Mouse (Mus musculus) neural tube, embryonic 15.5 days (tissue): ENCODE data around the gene Ltbp1. TPM values are rescaled to one million over a fixed set of nuclear protein-coding genes. Genes with fewer than 3 reads are reported as not detected.

Experiments used
- ATAC-seq: fragments of 200-750 bp; cut with Nextera tagmentation; 2 replicates; pipeline ENCODE4 v1.8.0; 2017; ENCODE audit warnings: mild to moderate bottlenecking, moderate TSS enrichment, moderate library complexity; ENCODE audit not compliant: low FRiP score
- H3K27ac ChIP-seq: fragments of 300-500 bp; sonication (generic); replicated peaks from 2 replicates; pipeline ENCODE4 v1.5.1; 2015; ENCODE audit warnings: mild to moderate bottlenecking, inconsistent platforms
- H3K27me3 ChIP-seq: fragments of 300-500 bp; sonication (generic); replicated peaks from 2 replicates; pipeline ENCODE4 v1.6.1; 2015; ENCODE audit warnings: inconsistent platforms
- H3K36me3 ChIP-seq: fragments of 300-500 bp; sonication (generic); 2 replicates; pipeline ENCODE4 v1.6.1; 2015; ENCODE audit warnings: inconsistent platforms
- H3K4me1 ChIP-seq: fragments of 300-500 bp; sonication (generic); 2 replicates; pipeline ENCODE4 v1.6.1; 2015; ENCODE audit warnings: inconsistent platforms
- H3K4me2 ChIP-seq: fragments of 300-500 bp; sonication (generic); 2 replicates; pipeline ENCODE4 v1.6.1; 2015; ENCODE audit warnings: inconsistent platforms, mild to moderate bottlenecking, moderate library complexity
- H3K4me3 ChIP-seq: fragments of 300-500 bp; sonication (generic); replicated peaks from 2 replicates; pipeline ENCODE4 v1.5.1; 2015; ENCODE audit warnings: mild to moderate bottlenecking, inconsistent platforms
- H3K9ac ChIP-seq: fragments of 300-500 bp; sonication (generic); replicated peaks from 2 replicates; pipeline ENCODE4 v1.6.1; 2015; ENCODE audit warnings: mild to moderate bottlenecking, inconsistent platforms
- H3K9me3 ChIP-seq: fragments of 300-500 bp; sonication (generic); replicated peaks from 2 replicates; pipeline ENCODE4 v1.6.1; 2016; ENCODE audit warnings: inconsistent platforms
- WGBS: fragments of 180-500 bp; shearing (Covaris S2); methylation state at CpG from one replicate; pipeline ENCODE4 v1.1.7; 2015; ENCODE audit warnings: mixed read lengths; 5-methylcytosine and 5-hydroxymethylcytosine counted together
- polyA plus RNA-seq: library from polyadenylated mRNA; unstranded; fragments of >200 nt; fragmentation: Nextera tagmentation; extraction: Ambion mirVana; gene quantifications from 2 replicates; pipeline ENCODE4 v1.2.1, GENCODE M21; 2015

Gene Ltbp1
- polyA plus RNA-seq, 1 experiment from 2014 or later: 3.6 TPM

DNA sequence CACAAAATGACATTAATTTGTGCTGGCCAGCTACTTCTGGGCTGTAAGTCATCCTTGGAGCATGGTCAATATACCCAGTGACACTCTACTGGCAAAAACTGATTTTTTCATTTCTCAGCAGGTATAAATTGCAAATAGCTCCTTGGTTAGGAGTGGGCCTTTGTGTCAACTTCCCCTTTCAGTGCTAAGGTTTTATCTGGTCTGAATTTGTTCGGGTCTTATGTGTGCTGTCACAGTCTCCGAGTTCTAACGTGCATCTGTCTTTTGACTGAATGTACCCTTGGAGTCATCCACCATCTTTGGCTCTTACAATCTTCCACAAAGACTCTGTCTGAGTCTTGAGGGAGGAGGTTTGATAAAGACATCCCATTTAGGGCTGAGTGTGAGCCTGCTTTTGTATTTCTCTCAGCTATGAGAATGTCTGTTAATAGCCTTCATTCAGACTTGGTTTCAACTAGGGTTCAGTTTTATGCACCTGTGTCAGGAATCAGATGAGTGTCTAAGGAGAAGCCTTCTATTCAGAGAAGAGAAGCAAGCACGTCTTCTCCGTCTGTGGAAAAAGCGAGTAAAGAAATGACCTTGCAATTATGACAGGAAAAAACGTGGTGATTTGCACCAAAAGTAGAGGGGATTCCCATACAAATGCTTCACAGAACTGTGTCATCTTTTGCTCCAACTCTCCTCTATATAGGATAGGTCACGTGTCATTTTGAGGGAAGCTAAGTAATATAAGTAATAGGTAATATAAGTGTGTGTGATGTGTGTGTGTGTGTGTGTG, 181.6 kb downstream of the Ltbp1 start:
- no peak overlapping the region for H3K4me2 ChIP-seq
- H3K9me3 ChIP-seq: no peaks in the 10 kb centered on the region
- no peak overlapping the region for H3K4me3 ChIP-seq
- H3K27ac ChIP-seq: no peak overlapping the region
- WGBS: 89% methylated on average over 8 of the region's 8 CpGs
- no peaks in the 10 kb centered on the region for H3K36me3 ChIP-seq
- ATAC-seq: no peak
- no peaks in the 10 kb centered on the region for H3K27me3 ChIP-seq
- 0 out of 2 replicates have a peak, but pooled peaks cover 4% of the 10 kb centered on the region for H3K4me1 ChIP-seq
- no peak overlapping the region for H3K9ac ChIP-seq

DNA sequence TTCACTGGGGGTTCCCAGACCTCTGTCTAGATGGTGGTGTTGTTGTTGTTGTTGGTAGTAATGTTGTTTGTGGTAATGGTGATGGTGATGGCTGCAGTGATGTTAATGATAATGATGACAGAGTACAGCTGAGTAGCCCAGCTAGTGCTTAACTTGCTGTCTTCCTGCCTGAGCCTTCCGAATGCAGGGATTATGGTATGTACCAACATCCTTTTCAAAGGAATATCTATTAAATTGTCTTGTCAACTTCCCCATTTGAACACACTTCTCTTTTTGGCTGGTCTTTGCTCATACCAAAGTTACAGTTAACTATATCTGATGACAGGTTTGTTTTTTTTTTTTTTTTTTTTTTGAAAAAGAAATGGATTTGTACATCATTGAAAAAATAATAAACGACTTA, 191.6 kb downstream of the Ltbp1 start:
- H3K4me1 ChIP-seq: no peaks in the 10 kb centered on the region
- no peak overlapping the region for H3K27ac ChIP-seq
- no peak overlapping the region for H3K4me2 ChIP-seq
- no peak overlapping the region for H3K9ac ChIP-seq
- H3K9me3 ChIP-seq: no peaks in the 10 kb centered on the region
- H3K4me3 ChIP-seq: no peak overlapping the region
- 89% methylated on average over 2 of the region's 2 CpGs for WGBS
- no peaks in the 10 kb centered on the region for H3K36me3 ChIP-seq
- no peak for ATAC-seq
- H3K27me3 ChIP-seq: no peaks in the 10 kb centered on the region

DNA sequence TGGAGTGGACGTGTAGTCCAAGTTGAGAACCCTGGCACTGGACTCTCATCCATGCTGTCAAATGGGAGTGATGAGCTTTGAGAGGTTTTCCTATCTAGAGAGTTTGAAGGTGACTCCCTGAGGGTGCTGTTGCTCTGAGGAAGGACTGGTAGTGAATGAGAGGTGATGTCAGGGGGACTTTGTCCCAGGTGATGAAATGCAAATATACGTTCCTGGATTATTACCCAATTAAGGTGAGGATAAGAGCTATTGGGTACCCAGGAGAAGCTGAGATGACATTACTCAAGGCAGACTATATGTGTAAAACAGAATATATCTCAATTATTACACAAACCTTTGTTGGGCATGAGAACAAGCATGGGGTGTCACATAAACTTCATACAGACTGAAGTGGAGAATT, 193.4 kb downstream of the Ltbp1 start:
- no peaks in the 10 kb centered on the region for H3K36me3 ChIP-seq
- WGBS: 88% methylated on average over 2 of the region's 2 CpGs
- no peak overlapping the region for H3K9ac ChIP-seq
- H3K27me3 ChIP-seq: no peaks in the 10 kb centered on the region
- H3K4me2 ChIP-seq: no peak overlapping the region
- H3K27ac ChIP-seq: no peak overlapping the region
- H3K9me3 ChIP-seq: no peaks in the 10 kb centered on the region
- ATAC-seq: no peak
- H3K4me1 ChIP-seq: no peaks in the 10 kb centered on the region
- no peak overlapping the region for H3K4me3 ChIP-seq

DNA sequence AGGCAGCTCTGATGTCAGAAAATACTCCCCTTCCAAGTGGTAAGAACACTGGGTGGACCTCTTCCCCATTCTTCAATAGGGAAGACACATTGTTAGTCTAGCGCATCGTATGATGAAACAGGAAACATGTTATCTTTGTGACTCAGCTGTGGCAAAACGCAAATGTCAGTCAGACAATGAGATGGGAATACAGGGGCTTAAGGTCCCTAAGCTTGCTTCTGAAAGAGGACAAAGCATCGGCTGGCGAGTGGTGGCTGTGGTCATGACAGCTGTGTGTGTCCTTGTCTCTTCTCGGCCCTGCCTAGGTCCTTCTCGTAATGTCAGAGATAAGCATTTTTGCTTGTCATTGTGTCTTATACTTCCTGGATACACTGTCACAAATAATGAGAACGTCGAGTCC, 194.3 kb downstream of the Ltbp1 start:
- Histone ChIP-seq H3K9me3 (no peaks in the 10 kb centered on the region), H3K4me1 (no peaks in the 10 kb centered on the region), H3K27ac (no peak overlapping the region), H3K27me3 (no peaks in the 10 kb centered on the region), H3K4me2 (no peak overlapping the region), H3K4me3 (no peak overlapping the region), H3K36me3 (no peaks in the 10 kb centered on the region), H3K9ac (no peak overlapping the region)
- 88% methylated on average over 9 of the region's 9 CpGs for WGBS
- no peak for ATAC-seq

DNA sequence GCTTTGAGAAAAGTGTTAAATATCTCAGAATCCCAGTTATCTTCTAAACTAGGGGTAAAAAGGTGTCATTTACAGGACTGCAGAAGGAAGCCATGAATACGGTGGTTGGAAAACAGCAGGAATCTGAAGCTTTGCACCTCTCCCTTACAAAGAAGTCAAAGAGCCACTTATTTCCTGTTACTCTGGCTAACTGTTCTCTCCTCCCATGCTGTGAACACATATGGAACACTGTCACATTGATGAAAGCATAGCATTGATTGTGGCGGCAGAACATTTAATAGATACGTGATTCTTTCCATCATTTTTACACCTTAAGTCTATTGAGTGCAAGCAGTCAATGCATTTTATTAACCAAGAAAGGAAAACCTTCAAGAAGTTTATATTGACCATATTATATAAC, 196.9 kb downstream of the Ltbp1 start:
- H3K27me3 ChIP-seq: no peaks in the 10 kb centered on the region
- WGBS: 62% methylated on average over 3 of the region's 3 CpGs
- no peak for ATAC-seq

DNA sequence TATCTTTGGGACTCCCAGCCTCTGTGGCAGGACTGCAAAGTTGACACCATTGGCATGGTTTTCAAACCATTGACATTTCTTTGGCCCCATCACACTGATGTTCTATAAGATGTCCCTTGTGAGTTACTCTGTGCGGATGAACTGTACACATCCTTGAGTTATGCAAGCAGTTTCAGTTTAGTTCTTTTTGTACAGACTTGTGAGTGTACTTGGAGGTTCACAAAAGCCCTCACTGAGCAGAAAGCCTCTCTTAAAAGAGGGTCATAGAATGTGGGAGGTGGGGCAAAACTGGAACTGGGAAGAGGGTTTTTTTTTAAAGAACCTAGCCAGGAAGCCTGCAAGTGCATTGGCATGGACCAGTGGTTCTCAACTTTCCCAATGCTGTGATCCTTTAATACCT, 198.7 kb downstream of the Ltbp1 start:
- Histone ChIP-seq H3K27me3 (no peaks in the 10 kb centered on the region), H3K9me3 (no peaks in the 10 kb centered on the region), H3K4me2 (no peak overlapping the region), H3K9ac (no peak overlapping the region), H3K27ac (no peak overlapping the region), H3K4me3 (no peak overlapping the region), H3K36me3 (no peaks in the 10 kb centered on the region), H3K4me1 (no peaks in the 10 kb centered on the region)
- WGBS: 84% methylated on average over 1 of the region's 1 CpGs
- ATAC-seq: no peak

More for the DNA sequence above, 196.9 kb downstream of the Ltbp1 start:
- no peaks in the 10 kb centered on the region for H3K4me1 ChIP-seq
- H3K9me3 ChIP-seq: no peaks in the 10 kb centered on the region
- no peak overlapping the region for H3K9ac ChIP-seq
- H3K27ac ChIP-seq: no peak overlapping the region
- H3K4me2 ChIP-seq: no peak overlapping the region
- H3K4me3 ChIP-seq: no peak overlapping the region
- H3K36me3 ChIP-seq: no peaks in the 10 kb centered on the region

DNA sequence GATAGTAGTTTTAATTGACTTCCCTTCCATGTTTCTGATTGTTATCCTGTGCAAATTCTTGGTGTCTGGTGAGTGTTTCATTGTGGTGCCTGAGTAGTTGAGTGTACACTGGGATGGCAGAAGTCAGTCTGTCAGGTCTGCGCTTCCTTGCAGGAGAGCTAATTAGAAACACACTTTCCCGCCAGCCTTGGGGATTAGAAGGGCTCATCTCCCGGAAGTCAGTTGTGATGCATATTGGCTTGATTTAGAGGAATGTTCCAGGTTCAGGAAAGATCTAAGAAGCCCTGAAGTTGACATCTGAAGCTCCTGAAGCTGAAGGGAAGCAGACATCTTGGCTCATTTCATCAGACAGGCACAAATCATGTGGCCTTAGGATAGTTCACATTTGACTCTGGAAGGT, 200.9 kb downstream of the Ltbp1 start:
- no peaks in the 10 kb centered on the region for H3K9me3 ChIP-seq
- no peaks in the 10 kb centered on the region for H3K36me3 ChIP-seq
- ATAC-seq: no peak
- H3K4me1 ChIP-seq: no peaks in the 10 kb centered on the region
- H3K4me3 ChIP-seq: no peak overlapping the region
- no peak overlapping the region for H3K4me2 ChIP-seq
- H3K27me3 ChIP-seq: no peaks in the 10 kb centered on the region
- no peak overlapping the region for H3K9ac ChIP-seq
- 81% methylated on average over 3 of the region's 3 CpGs for WGBS
- no peak overlapping the region for H3K27ac ChIP-seq

DNA sequence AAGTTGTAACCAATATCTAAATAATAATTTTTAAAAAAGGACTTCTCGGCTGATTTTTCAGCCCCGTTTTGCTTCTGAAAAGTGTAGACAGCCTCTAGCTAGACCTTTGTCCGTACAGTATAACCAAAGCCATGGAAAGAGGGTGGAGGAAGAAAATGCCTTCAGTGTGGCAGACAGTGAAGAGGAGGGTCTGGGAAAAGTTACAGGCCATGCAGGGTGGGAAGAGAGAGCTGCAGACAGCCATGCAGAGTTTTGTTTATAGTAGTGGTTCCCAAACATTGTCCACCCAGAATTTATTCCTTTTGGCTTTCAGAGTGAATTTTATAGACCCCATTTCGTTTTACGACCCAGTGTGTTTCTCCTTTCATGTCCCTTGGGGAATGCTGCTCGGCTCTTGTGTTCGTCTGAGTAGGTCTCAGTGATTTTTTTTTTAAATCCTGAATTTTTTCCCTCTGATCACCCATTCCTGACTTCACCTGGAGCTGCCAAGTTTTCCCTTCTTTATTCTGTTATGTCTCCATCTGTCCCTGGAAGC, 202.9 kb downstream of the Ltbp1 start:
- H3K27ac ChIP-seq: no peak overlapping the region
- no peaks in the 10 kb centered on the region for H3K27me3 ChIP-seq
- no peak overlapping the region for H3K9ac ChIP-seq
- H3K36me3 ChIP-seq: no peaks in the 10 kb centered on the region
- 32% methylated on average over 7 of the region's 7 CpGs for WGBS
- no peak for ATAC-seq
- no peak overlapping the region for H3K4me3 ChIP-seq
- no peaks in the 10 kb centered on the region for H3K4me1 ChIP-seq
- H3K9me3 ChIP-seq: no peaks in the 10 kb centered on the region
- H3K4me2 ChIP-seq: no peak overlapping the region

DNA sequence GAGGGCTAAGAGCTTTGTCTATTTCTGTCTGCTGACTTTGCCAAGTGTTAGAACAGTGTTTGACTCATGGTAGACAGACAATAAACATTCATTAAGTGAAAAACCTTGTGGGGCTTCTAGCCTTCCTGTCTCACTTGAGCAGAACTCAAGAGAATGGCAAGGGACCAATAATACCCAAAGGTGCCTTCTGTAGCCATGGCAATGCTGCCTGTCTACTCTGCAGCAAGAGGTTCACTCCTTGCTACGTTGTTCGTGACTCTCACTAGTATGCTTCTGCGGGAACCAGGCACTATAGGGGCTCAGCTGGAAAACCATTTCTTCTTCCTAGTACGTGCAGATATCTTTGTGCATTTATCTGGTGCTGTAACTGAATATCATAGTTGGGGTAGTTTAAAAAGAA, 205.2 kb downstream of the Ltbp1 start:
- WGBS: 80% methylated on average over 4 of the region's 4 CpGs
- H3K27ac ChIP-seq: no peak overlapping the region
- H3K4me3 ChIP-seq: no peak overlapping the region
- H3K4me2 ChIP-seq: no peak overlapping the region
- ATAC-seq: no peak
- H3K9ac ChIP-seq: no peak overlapping the region
- H3K27me3 ChIP-seq: no peaks in the 10 kb centered on the region
- no peaks in the 10 kb centered on the region for H3K9me3 ChIP-seq
- no peaks in the 10 kb centered on the region for H3K4me1 ChIP-seq
- H3K36me3 ChIP-seq: no peaks in the 10 kb centered on the region

DNA sequence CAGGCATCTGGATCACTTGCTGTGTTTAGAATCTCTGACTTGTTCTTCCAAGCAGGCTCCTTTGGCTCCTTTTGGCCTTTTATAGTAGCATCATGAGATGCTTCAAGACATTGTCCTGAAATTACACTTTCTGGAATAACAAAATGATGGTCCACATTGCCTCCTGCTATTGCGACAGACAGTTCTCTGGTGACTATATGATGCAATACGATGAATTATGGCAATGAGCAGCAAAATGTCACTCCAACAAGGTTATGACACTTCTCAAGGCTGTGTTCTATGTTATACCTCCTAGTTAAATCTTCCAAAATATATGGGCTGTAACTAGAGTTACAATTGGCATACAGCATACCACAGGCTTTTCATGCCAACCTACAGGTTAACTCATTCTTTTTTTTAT, 211.0 kb downstream of the Ltbp1 start:
- H3K4me3 ChIP-seq: no peak overlapping the region
- H3K27me3 ChIP-seq: no peaks in the 10 kb centered on the region
- WGBS: 93% methylated on average over 2 of the region's 2 CpGs
- H3K4me2 ChIP-seq: no peak overlapping the region
- no peak overlapping the region for H3K27ac ChIP-seq
- no peaks in the 10 kb centered on the region for H3K9me3 ChIP-seq
- no peaks in the 10 kb centered on the region for H3K4me1 ChIP-seq
- H3K9ac ChIP-seq: no peak overlapping the region
- ATAC-seq: no peak
- H3K36me3 ChIP-seq: no peaks in the 10 kb centered on the region

DNA sequence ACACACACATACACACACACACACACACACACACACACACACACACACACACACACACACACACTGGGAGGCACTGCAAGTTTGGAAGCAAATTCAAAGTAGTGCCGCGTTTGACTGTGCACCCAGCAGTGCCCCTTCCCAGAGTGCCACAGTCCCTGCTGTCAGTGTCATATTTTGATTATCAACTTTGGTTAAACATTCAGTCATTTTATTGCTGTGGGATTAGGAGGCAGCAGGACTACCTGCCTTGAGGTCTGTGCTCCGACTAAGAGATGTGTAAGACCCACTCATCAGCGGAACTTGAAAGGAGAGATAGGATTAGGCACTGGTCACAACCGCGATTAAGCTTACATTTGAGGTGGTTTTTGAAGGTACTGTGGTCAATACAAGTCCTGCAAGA, 213.3 kb downstream of the Ltbp1 start:
- H3K27me3 ChIP-seq: no peaks in the 10 kb centered on the region
- no peak for ATAC-seq
- H3K36me3 ChIP-seq: no peaks in the 10 kb centered on the region
- H3K27ac ChIP-seq: no peak overlapping the region
- 89% methylated on average over 6 of the region's 6 CpGs for WGBS
- H3K9me3 ChIP-seq: no peaks in the 10 kb centered on the region
- H3K9ac ChIP-seq: no peak overlapping the region
- H3K4me3 ChIP-seq: no peak overlapping the region
- no peaks in the 10 kb centered on the region for H3K4me1 ChIP-seq
- H3K4me2 ChIP-seq: no peak overlapping the region

DNA sequence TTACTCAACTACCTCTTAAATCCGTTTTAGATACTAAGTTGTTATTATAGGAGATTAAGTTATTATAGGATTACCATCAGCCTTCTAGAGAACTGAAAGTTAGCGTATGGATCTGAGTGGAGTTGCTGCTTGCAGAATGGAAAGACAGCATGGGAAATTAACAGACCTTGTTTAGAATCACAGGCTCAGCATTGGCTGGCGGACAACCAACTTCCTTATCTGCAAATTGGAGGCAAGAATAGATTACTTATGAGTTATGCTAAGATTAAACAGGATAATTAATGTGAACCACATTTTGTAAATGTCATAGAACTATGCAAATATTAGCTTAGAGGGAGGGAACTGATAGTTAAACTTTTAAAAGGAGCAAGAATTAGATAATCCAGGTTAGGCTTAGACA, 223.0 kb downstream of the Ltbp1 start:
- no peaks in the 10 kb centered on the region for H3K27me3 ChIP-seq

More for the DNA sequence above, 223.0 kb downstream of the Ltbp1 start:
- H3K36me3 ChIP-seq: no peaks in the 10 kb centered on the region
- no peaks in the 10 kb centered on the region for H3K4me1 ChIP-seq
- no peak overlapping the region for H3K9ac ChIP-seq
- no peak overlapping the region for H3K4me2 ChIP-seq
- WGBS: 90% methylated on average over 3 of the region's 3 CpGs
- H3K9me3 ChIP-seq: no peaks in the 10 kb centered on the region
- H3K4me3 ChIP-seq: no peak overlapping the region
- no peak for ATAC-seq
- H3K27ac ChIP-seq: no peak overlapping the region
